Mouse (Mus musculus): ENCODE data around the gene Nkiras2. TPM values are rescaled to one million over a fixed set of nuclear protein-coding genes. Genes with fewer than 3 reads are reported as not detected.
A peak's percentile ranks its signal among the peaks of the same experiment; 100 is the strongest.
"Not testable (repeated sequence)": the region's sequence is repeated elsewhere in the genome, so short reads cannot be mapped to it uniquely, and the experiment has no call there.

Gene Nkiras2
- polyA plus RNA-seq, 1 experiment from 2014 or later = 58.7 TPM

- H3K9ac ChIP-seq = no peak overlapping the region
- peaks cover 6% of the 10 kb centered on the region for H3K4me1 ChIP-seq
- no peaks in the 10 kb centered on the region for H3K27me3 ChIP-seq
- WGBS = 87% methylated on average over 13 of the region's 13 CpGs
- H3K4me3 ChIP-seq = no peak overlapping the region
- no peaks in the 10 kb centered on the region for H3K9me3 ChIP-seq
- ATAC-seq (ENCODE audit: borderline replicate concordance, extremely low read depth, low FRiP score, low TSS enrichment) = no peak
- H3K27ac ChIP-seq = no peak overlapping the region
- peaks cover 63% of the 10 kb centered on the region for H3K36me3 ChIP-seq
- no peak overlapping the region for H3K4me2 ChIP-seq
These were observed 38.8 kb upstream of the Nkiras2 start for GRCm38 (mm10) chr11:100580275-100580674.

- Histone ChIP-seq H3K27ac (no peak overlapping the region), H3K9me3 (no peaks in the 10 kb centered on the region), H3K27me3 (no peaks in the 10 kb centered on the region), H3K4me3 (no peak overlapping the region), H3K9ac (no peak overlapping the region), H3K4me2 (no peak overlapping the region), H3K4me1 (no peaks in the 10 kb centered on the region), H3K36me3 (peaks cover 78% of the 10 kb centered on the region)
- ATAC-seq (ENCODE audit: borderline replicate concordance, extremely low read depth, low FRiP score, low TSS enrichment) = peak; percentile 27; the same call in 1 of the 2 replicates
- 65% methylated on average over 4 of the region's 4 CpGs for WGBS
These were observed 37.3 kb upstream of the Nkiras2 start for GRCm38 (mm10) chr11:100581756-100582155.

- H3K9ac ChIP-seq; H3K4me3 ChIP-seq; H3K9me3 ChIP-seq; H3K4me2 ChIP-seq; H3K4me1 ChIP-seq; H3K27ac ChIP-seq; ATAC-seq (ENCODE audit: borderline replicate concordance, extremely low read depth, low FRiP score, low TSS enrichment); H3K27me3 ChIP-seq: not testable (repeated sequence)
- 94% methylated on average over 1 of the region's 1 CpGs for WGBS
- peaks cover 85% of the 10 kb centered on the region for H3K36me3 ChIP-seq
These were observed 36.6 kb upstream of the Nkiras2 start for GRCm38 (mm10) chr11:100582413-100582812.

- H3K36me3 ChIP-seq = peaks cover 89% of the 10 kb centered on the region
- H3K9ac ChIP-seq = no peak overlapping the region
- no peaks in the 10 kb centered on the region for H3K27me3 ChIP-seq
- no peaks in the 10 kb centered on the region for H3K9me3 ChIP-seq
- no peak for ATAC-seq (ENCODE audit: borderline replicate concordance, extremely low read depth, low FRiP score, low TSS enrichment)
- no peak overlapping the region for H3K27ac ChIP-seq
- no peak overlapping the region for H3K4me2 ChIP-seq
- 89% methylated on average over 2 of the region's 2 CpGs for WGBS
- H3K4me3 ChIP-seq = no peak overlapping the region
- no peaks in the 10 kb centered on the region for H3K4me1 ChIP-seq
These were observed 36.2 kb upstream of the Nkiras2 start for GRCm38 (mm10) chr11:100582836-100583235.

GRCm38 (mm10) chr11:100584561-100584961 lies 34.5 kb upstream of the Nkiras2 start:
- Histone ChIP-seq H3K27me3 (no peaks in the 10 kb centered on the region), H3K4me3 (no peak overlapping the region), H3K36me3 (peaks cover 96% of the 10 kb centered on the region), H3K9ac (no peak overlapping the region), H3K4me2 (no peak overlapping the region), H3K9me3 (no peaks in the 10 kb centered on the region), H3K27ac (no peak overlapping the region), H3K4me1 (no peaks in the 10 kb centered on the region)
- ATAC-seq (ENCODE audit: borderline replicate concordance, extremely low read depth, low FRiP score, low TSS enrichment) = no peak
- 89% methylated on average over 7 of the region's 7 CpGs for WGBS

GRCm38 (mm10) chr11:100585148-100585547 lies 33.9 kb upstream of the Nkiras2 start:
- Histone ChIP-seq H3K4me2 (no peak overlapping the region), H3K4me1 (no peaks in the 10 kb centered on the region), H3K4me3 (no peak overlapping the region), H3K27me3 (no peaks in the 10 kb centered on the region), H3K9me3 (no peaks in the 10 kb centered on the region), H3K9ac (no peak overlapping the region), H3K36me3 (peaks cover 98% of the 10 kb centered on the region), H3K27ac (no peak overlapping the region)
- ATAC-seq (ENCODE audit: borderline replicate concordance, extremely low read depth, low FRiP score, low TSS enrichment) = no peak
- WGBS = 94% methylated on average over 3 of the region's 3 CpGs

GRCm38 (mm10) chr11:100588462-100588861 lies 30.6 kb upstream of the Nkiras2 start:
- Histone ChIP-seq H3K4me1 (no peaks in the 10 kb centered on the region), H3K27me3 (no peaks in the 10 kb centered on the region), H3K27ac (no peak overlapping the region), H3K4me2 (no peak overlapping the region), H3K36me3 (peaks cover 97% of the 10 kb centered on the region), H3K9ac (no peak overlapping the region), H3K9me3 (no peaks in the 10 kb centered on the region), H3K4me3 (no peak overlapping the region)
- ATAC-seq (ENCODE audit: borderline replicate concordance, extremely low read depth, low FRiP score, low TSS enrichment) = no peak
- 90% methylated on average over 2 of the region's 2 CpGs for WGBS

- peaks cover 90% of the 10 kb centered on the region for H3K36me3 ChIP-seq
- H3K9me3 ChIP-seq = no peaks in the 10 kb centered on the region
- no peak overlapping the region for H3K27ac ChIP-seq
- H3K4me1 ChIP-seq = no peaks in the 10 kb centered on the region
- no peak overlapping the region for H3K4me3 ChIP-seq
- ATAC-seq (ENCODE audit: borderline replicate concordance, extremely low read depth, low FRiP score, low TSS enrichment) = no peak
- H3K27me3 ChIP-seq = no peaks in the 10 kb centered on the region
- 91% methylated on average over 11 of the region's 11 CpGs for whole genome bisulfite sequencing
- no peak overlapping the region for H3K4me2 ChIP-seq
- no peak overlapping the region for H3K9ac ChIP-seq
These were observed 26.5 kb upstream of the Nkiras2 start for GRCm38 (mm10) chr11:100592346-100593046.

- Histone ChIP-seq H3K9me3 (no peaks in the 10 kb centered on the region), H3K9ac (no peak overlapping the region), H3K27me3 (no peaks in the 10 kb centered on the region), H3K4me2 (no peak overlapping the region), H3K4me3 (no peak overlapping the region), H3K36me3 (peaks cover 92% of the 10 kb centered on the region), H3K27ac (no peak overlapping the region), H3K4me1 (no peaks in the 10 kb centered on the region)
- no peak for ATAC-seq (ENCODE audit: borderline replicate concordance, extremely low read depth, low FRiP score, low TSS enrichment)
- WGBS = 83% methylated on average over 7 of the region's 7 CpGs
These were observed 24.4 kb upstream of the Nkiras2 start for GRCm38 (mm10) chr11:100594608-100595007.

- Histone ChIP-seq H3K36me3 (peaks cover 93% of the 10 kb centered on the region), H3K4me3 (no peak overlapping the region), H3K27me3 (no peaks in the 10 kb centered on the region), H3K9ac (no peak overlapping the region), H3K27ac (no peak overlapping the region), H3K4me2 (no peak overlapping the region), H3K9me3 (no peaks in the 10 kb centered on the region), H3K4me1 (no peaks in the 10 kb centered on the region)
- no peak for ATAC-seq (ENCODE audit: borderline replicate concordance, extremely low read depth, low FRiP score, low TSS enrichment)
- 81% methylated on average over 4 of the region's 4 CpGs for WGBS
These were observed 23.5 kb upstream of the Nkiras2 start for GRCm38 (mm10) chr11:100595533-100595932.

- Histone ChIP-seq H3K9ac (no peak overlapping the region), H3K4me2 (no peak overlapping the region), H3K4me3 (no peak overlapping the region), H3K27ac (no peak overlapping the region), H3K36me3 (peaks cover 79% of the 10 kb centered on the region), H3K9me3 (no peaks in the 10 kb centered on the region), H3K4me1 (no peaks in the 10 kb centered on the region), H3K27me3 (no peaks in the 10 kb centered on the region)
- WGBS = 72% methylated on average over 4 of the region's 4 CpGs
- no peak for ATAC-seq (ENCODE audit: borderline replicate concordance, extremely low read depth, low FRiP score, low TSS enrichment)
These were observed 21.0 kb upstream of the Nkiras2 start for GRCm38 (mm10) chr11:100598074-100598473.

- no peak overlapping the region for H3K9ac ChIP-seq
- WGBS = 94% methylated on average over 3 of the region's 3 CpGs
- no peaks in the 10 kb centered on the region for H3K27me3 ChIP-seq
- no peak overlapping the region for H3K4me2 ChIP-seq
- no peak overlapping the region for H3K27ac ChIP-seq
- H3K36me3 ChIP-seq = peaks cover 55% of the 10 kb centered on the region
- ATAC-seq (ENCODE audit: borderline replicate concordance, extremely low read depth, low FRiP score, low TSS enrichment) = no peak
- no peaks in the 10 kb centered on the region for H3K9me3 ChIP-seq
- no peaks in the 10 kb centered on the region; the same call in 1 of the 2 replicates for H3K4me1 ChIP-seq
- no peak overlapping the region for H3K4me3 ChIP-seq
These were observed 17.7 kb upstream of the Nkiras2 start for GRCm38 (mm10) chr11:100601372-100601771.
